20 mouse cellular contexts compared by ENCODE assay signal in genomic region chr11:44537403-44537802, GRCm38 (mm10).
"Had no signal": no experiment of that assay in that cellular context is flagged by ENCODE, and none has a peak within 500 bp of the region (broad histone marks: within the 10 kb centered on the region; RNA-seq: fewer than 3 reads in every experiment).

No protein-coding gene starts in this region.

- H3K27me3 ChIP-seq: limb, embryonic 12.5 days; limb, embryonic 15.5 days; midbrain, embryonic 12.5 days; midbrain, embryonic 15.5 days; neural tube, embryonic 12.5 days had no signal

- ATAC-seq: hindbrain, postnatal 0 days; inflammation-experienced regulatory T-cells, adult 6 months; intestine, embryonic 16.5 days; liver, postnatal 0 days; midbrain, embryonic 15.5 days had no signal

- DNase-seq: kidney, adult 2 months; kidney, postnatal 10 days; kidney, postnatal 36 days; layer of hippocampus, postnatal 36 days; liver, postnatal 0 days; thymus, adult 2 months; thymus, postnatal 14 days had no signal

- H3K9ac ChIP-seq: limb, embryonic 12.5 days; limb, embryonic 15.5 days; liver, embryonic 14.5 days; liver, postnatal 0 days; midbrain, embryonic 12.5 days; midbrain, embryonic 15.5 days; neural tube, embryonic 12.5 days had no signal

- H3K9me3 ChIP-seq: limb, embryonic 12.5 days; limb, embryonic 15.5 days; midbrain, embryonic 12.5 days; midbrain, embryonic 15.5 days; neural tube, embryonic 12.5 days had no signal

- H3K27ac ChIP-seq: hindbrain, postnatal 0 days; left cerebral cortex, adult 2 months; limb, embryonic 15.5 days; liver, embryonic 14.5 days; macrophage; midbrain, embryonic 12.5 days; midbrain, embryonic 15.5 days; neural tube, embryonic 12.5 days; stomach, postnatal 0 days had no signal

- H3K4me1 ChIP-seq: midbrain, embryonic 12.5 days had no signal

- H3K4me2 ChIP-seq: limb, embryonic 12.5 days; limb, embryonic 15.5 days; liver, embryonic 11.5 days; midbrain, embryonic 12.5 days; midbrain, embryonic 15.5 days; neural tube, embryonic 12.5 days had no signal

- H3K4me3 ChIP-seq: left cerebral cortex, adult 2 months; limb, embryonic 12.5 days; limb, embryonic 15.5 days; midbrain, embryonic 12.5 days; midbrain, embryonic 15.5 days; neural tube, embryonic 12.5 days had no signal
